Mouse (Mus musculus): Measurements from ENCODE around the gene Cep83. TPM values are rescaled to one million over a fixed set of nuclear protein-coding genes. Genes with fewer than 3 reads are reported as not detected.
"Not testable (repeated sequence)": the region's sequence is repeated elsewhere in the genome, so short reads cannot be mapped to it uniquely, and the experiment has no call there.

Cep83 gene
- polyA plus RNA-seq, 1 experiment from 2014 or later: 20.7 TPM

DNA sequence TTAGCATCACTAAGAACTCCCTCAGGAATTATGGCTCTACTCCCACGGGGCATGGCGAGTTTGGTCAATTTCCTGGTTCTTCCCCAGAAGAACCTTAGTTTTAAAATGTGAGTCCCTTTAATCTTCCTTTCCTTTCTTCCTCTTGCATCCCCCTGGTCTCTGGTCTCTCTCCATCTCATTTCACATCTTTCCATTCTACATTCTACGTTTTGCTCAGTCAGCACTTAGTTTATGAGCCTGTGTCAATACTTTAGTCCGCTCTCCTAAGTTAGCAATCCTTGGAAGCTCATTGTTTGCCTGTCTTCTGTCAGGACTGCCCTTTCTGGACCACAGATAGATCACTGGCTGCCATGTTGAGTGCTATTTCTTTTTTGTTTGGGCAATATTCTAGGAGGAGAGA is 3.7 kb downstream of the Cep83 start:
- H3K4me2 ChIP-seq: no peak overlapping the region
- no peaks in the 10 kb centered on the region for H3K27me3 ChIP-seq (ENCODE audit: control insufficient read depth, insufficient read depth, low read length)
- no peak overlapping the region for H3K27ac ChIP-seq (ENCODE audit: low read depth, low read length)
- H3K9ac ChIP-seq (ENCODE audit: low read depth, low read length): no peak overlapping the region
- ATAC-seq (replicated peaks; ENCODE audit: insufficient number of reproducible peaks, low FRiP score, low TSS enrichment): no peak
- peaks cover 6% of the 10 kb centered on the region for H3K4me1 ChIP-seq (ENCODE audit: control insufficient read depth, insufficient read depth, low read length)
- no peak overlapping the region for H3K4me3 ChIP-seq (ENCODE audit: low read depth, low read length)
- WGBS (ENCODE audit: insufficient replicate concordance): 95% methylated on average over 4 of the region's 4 CpGs
- no peaks in the 10 kb centered on the region for H3K36me3 ChIP-seq (ENCODE audit: control insufficient read depth, insufficient read depth, low read length)
- no peaks in the 10 kb centered on the region for H3K9me3 ChIP-seq (replicated peaks; ENCODE audit: control insufficient read depth, low read length)

GRCm38 (mm10) chr10:94705643-94706258 is 17.3 kb downstream of the Cep83 start:
- Histone ChIP-seq H3K27me3 (ENCODE audit: control insufficient read depth, insufficient read depth, low read length) (no peaks in the 10 kb centered on the region), H3K4me1 (ENCODE audit: control insufficient read depth, insufficient read depth, low read length) (peaks cover 3% of the 10 kb centered on the region; the same call in 1 of the 2 replicates), H3K27ac (ENCODE audit: low read depth, low read length) (no peak overlapping the region), H3K4me2 (no peak overlapping the region), H3K36me3 (ENCODE audit: control insufficient read depth, insufficient read depth, low read length) (no peaks in the 10 kb centered on the region), H3K4me3 (ENCODE audit: low read depth, low read length) (no peak overlapping the region), H3K9me3 (replicated peaks; ENCODE audit: control insufficient read depth, low read length) (no peaks in the 10 kb centered on the region), H3K9ac (ENCODE audit: low read depth, low read length) (no peak overlapping the region)
- WGBS (ENCODE audit: insufficient replicate concordance): 85% methylated on average over 4 of the region's 4 CpGs
- no peak for ATAC-seq (replicated peaks; ENCODE audit: insufficient number of reproducible peaks, low FRiP score, low TSS enrichment)

GRCm38 (mm10) chr10:94706695-94707094 is 18.2 kb downstream of the Cep83 start:
- Histone ChIP-seq H3K4me1 (ENCODE audit: control insufficient read depth, insufficient read depth, low read length) (peaks cover 3% of the 10 kb centered on the region; the same call in 1 of the 2 replicates), H3K27ac (ENCODE audit: low read depth, low read length) (peak overlapping the region; percentile 29; the same call in 1 of the 2 replicates), H3K9me3 (replicated peaks; ENCODE audit: control insufficient read depth, low read length) (no peaks in the 10 kb centered on the region), H3K4me2 (no peak overlapping the region; the same call in 1 of the 2 replicates), H3K36me3 (ENCODE audit: control insufficient read depth, insufficient read depth, low read length) (no peaks in the 10 kb centered on the region), H3K9ac (ENCODE audit: low read depth, low read length) (no peak overlapping the region), H3K27me3 (ENCODE audit: control insufficient read depth, insufficient read depth, low read length) (no peaks in the 10 kb centered on the region), H3K4me3 (ENCODE audit: low read depth, low read length) (no peak overlapping the region)
- ATAC-seq (replicated peaks; ENCODE audit: insufficient number of reproducible peaks, low FRiP score, low TSS enrichment): no peak
- WGBS (ENCODE audit: insufficient replicate concordance): 89% methylated on average over 2 of the region's 2 CpGs

DNA sequence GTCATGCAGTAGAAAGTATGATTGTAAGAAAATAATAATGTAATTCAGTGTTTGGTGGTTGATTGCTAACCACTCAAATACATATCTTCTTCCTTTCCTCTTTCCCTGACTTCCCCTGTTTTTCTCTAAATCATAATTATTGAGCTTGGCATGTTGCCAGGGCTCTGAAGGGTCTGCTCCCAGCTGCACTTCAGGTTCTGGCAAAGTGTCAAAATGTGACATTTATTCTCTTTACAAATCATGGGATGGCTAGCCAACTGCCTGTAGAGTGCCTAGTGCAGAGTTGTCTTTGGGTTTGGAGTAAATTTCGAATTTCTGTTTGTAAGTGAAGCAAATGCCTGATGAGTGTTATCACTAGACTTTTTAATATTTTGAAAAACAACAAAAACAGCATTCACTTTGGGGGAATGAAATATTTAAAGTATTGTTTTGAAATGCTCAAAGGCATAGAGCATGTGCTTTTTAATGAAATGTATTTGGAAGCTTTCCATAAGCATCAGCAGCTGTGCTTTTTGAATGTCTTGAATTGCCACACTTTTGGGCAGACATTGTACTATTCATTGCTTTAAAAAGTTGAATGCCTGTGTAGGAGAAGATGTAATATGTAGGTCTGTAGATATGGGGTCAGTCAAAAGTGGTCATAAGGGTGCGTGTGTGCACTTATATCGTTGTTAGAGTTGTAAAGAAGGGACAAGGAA is 21.3 kb downstream of the Cep83 start:
- no peak overlapping the region for H3K9ac ChIP-seq (ENCODE audit: low read depth, low read length)
- no peak overlapping the region for H3K27ac ChIP-seq (ENCODE audit: low read depth, low read length)
- 89% methylated on average over 3 of the region's 3 CpGs for WGBS (ENCODE audit: insufficient replicate concordance)
- no peak overlapping the region for H3K4me3 ChIP-seq (ENCODE audit: low read depth, low read length)
- no peaks in the 10 kb centered on the region for H3K27me3 ChIP-seq (ENCODE audit: control insufficient read depth, insufficient read depth, low read length)
- no peak overlapping the region for H3K4me2 ChIP-seq
- H3K36me3 ChIP-seq (ENCODE audit: control insufficient read depth, insufficient read depth, low read length): no peaks in the 10 kb centered on the region
- ATAC-seq (replicated peaks; ENCODE audit: insufficient number of reproducible peaks, low FRiP score, low TSS enrichment): no peak
- H3K9me3 ChIP-seq (replicated peaks; ENCODE audit: control insufficient read depth, low read length): no peaks in the 10 kb centered on the region
- peaks cover 3% of the 10 kb centered on the region; the same call in 1 of the 2 replicates for H3K4me1 ChIP-seq (ENCODE audit: control insufficient read depth, insufficient read depth, low read length)

DNA sequence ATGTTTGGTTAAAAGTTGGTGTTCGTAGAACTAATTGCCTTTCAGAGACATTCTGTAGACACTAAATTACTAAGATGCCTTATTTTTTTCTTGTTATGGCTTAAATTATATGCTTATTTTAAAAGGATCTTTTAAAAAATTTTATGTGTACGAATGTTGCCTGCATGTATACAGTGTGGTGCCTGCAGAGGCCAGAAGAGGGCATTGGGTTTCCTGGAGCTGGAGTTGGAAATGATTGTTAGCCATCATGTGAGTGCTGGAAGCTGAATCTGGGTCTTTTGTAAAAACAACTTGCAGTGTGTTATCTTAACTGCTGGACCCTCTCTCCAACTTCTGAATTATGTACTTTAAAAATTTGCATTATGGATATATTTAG is 21.9 kb downstream of the Cep83 start:
- 94% methylated on average over 2 of the region's 2 CpGs for WGBS (ENCODE audit: insufficient replicate concordance)
- Histone ChIP-seq H3K36me3 (ENCODE audit: control insufficient read depth, insufficient read depth, low read length) (no peaks in the 10 kb centered on the region), H3K9ac (ENCODE audit: low read depth, low read length) (no peak overlapping the region), H3K4me3 (ENCODE audit: low read depth, low read length) (no peak overlapping the region), H3K27me3 (ENCODE audit: control insufficient read depth, insufficient read depth, low read length) (no peaks in the 10 kb centered on the region), H3K4me1 (ENCODE audit: control insufficient read depth, insufficient read depth, low read length) (peaks cover 3% of the 10 kb centered on the region; the same call in 1 of the 2 replicates), H3K9me3 (replicated peaks; ENCODE audit: control insufficient read depth, low read length) (no peaks in the 10 kb centered on the region), H3K4me2 (no peak overlapping the region), H3K27ac (ENCODE audit: low read depth, low read length) (no peak overlapping the region)
- ATAC-seq (replicated peaks; ENCODE audit: insufficient number of reproducible peaks, low FRiP score, low TSS enrichment): no peak

DNA sequence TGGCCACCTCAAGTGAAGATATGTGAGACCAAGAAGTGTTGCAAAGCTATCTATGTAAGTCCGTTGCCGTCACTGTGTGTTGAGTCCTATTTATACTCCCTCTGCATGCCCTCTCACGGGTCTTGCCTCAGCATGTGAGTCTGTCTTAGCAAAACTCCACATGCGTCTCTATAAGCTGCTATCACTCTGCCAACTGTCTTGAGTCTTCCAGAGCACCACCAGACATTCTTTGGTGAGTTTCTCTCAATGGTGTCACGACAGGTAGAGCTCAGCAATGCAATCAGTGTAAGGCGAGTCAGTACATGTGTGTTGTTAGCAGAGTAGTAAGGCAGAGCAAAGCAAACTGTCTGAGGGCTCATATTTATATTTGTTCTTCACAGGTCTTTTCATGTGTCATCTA is 31.8 kb downstream of the Cep83 start:
- no peaks in the 10 kb centered on the region for H3K27me3 ChIP-seq (ENCODE audit: control insufficient read depth, insufficient read depth, low read length)
- no peak for ATAC-seq (replicated peaks; ENCODE audit: insufficient number of reproducible peaks, low FRiP score, low TSS enrichment)
- 82% methylated on average over 6 of the region's 6 CpGs for WGBS (ENCODE audit: insufficient replicate concordance)
- no peaks in the 10 kb centered on the region for H3K36me3 ChIP-seq (ENCODE audit: control insufficient read depth, insufficient read depth, low read length)
- H3K4me2 ChIP-seq: no peak overlapping the region
- H3K27ac ChIP-seq (ENCODE audit: low read depth, low read length): no peak overlapping the region
- H3K9ac ChIP-seq (ENCODE audit: low read depth, low read length): no peak overlapping the region
- no peak overlapping the region for H3K4me3 ChIP-seq (ENCODE audit: low read depth, low read length)
- no peaks in the 10 kb centered on the region for H3K9me3 ChIP-seq (replicated peaks; ENCODE audit: control insufficient read depth, low read length)
- no peaks in the 10 kb centered on the region for H3K4me1 ChIP-seq (ENCODE audit: control insufficient read depth, insufficient read depth, low read length)

- H3K9ac ChIP-seq (ENCODE audit: low read depth, low read length); H3K4me3 ChIP-seq (ENCODE audit: low read depth, low read length); H3K36me3 ChIP-seq (ENCODE audit: control insufficient read depth, insufficient read depth, low read length); H3K27me3 ChIP-seq (ENCODE audit: control insufficient read depth, insufficient read depth, low read length); H3K27ac ChIP-seq (ENCODE audit: low read depth, low read length); ATAC-seq (replicated peaks; ENCODE audit: insufficient number of reproducible peaks, low FRiP score, low TSS enrichment); H3K4me1 ChIP-seq (ENCODE audit: control insufficient read depth, insufficient read depth, low read length); H3K9me3 ChIP-seq (replicated peaks; ENCODE audit: control insufficient read depth, low read length); H3K4me2 ChIP-seq: not testable (repeated sequence)
- WGBS (ENCODE audit: insufficient replicate concordance): 91% methylated on average over 2 of the region's 2 CpGs
Measured at GRCm38 (mm10) chr10:94728053-94728452, 39.6 kb downstream of the Cep83 start.

DNA sequence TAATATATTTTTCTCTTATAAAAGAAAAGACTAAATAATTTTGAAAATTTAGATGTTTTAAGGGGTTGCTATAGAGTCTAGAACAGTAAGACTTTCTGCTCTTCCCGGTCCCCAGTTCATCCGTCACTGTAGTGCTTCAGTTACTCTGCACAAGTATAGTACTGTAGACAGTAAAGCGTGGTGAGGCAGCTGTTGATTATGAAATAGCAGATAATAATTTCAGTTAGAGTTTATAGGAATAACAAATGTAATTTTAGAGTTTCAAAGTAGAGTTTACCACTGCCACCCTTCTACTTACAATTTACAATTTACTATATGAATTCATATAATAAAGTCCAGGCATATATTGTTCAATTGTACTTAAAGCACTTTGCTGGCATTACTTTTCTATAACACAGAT is 42.0 kb downstream of the Cep83 start:
- Histone ChIP-seq H3K36me3 (ENCODE audit: control insufficient read depth, insufficient read depth, low read length) (no peaks in the 10 kb centered on the region), H3K9ac (ENCODE audit: low read depth, low read length) (no peak overlapping the region), H3K4me1 (ENCODE audit: control insufficient read depth, insufficient read depth, low read length) (no peaks in the 10 kb centered on the region), H3K4me2 (no peak overlapping the region), H3K27me3 (ENCODE audit: control insufficient read depth, insufficient read depth, low read length) (no peaks in the 10 kb centered on the region), H3K4me3 (ENCODE audit: low read depth, low read length) (no peak overlapping the region), H3K9me3 (replicated peaks; ENCODE audit: control insufficient read depth, low read length) (no peaks in the 10 kb centered on the region), H3K27ac (ENCODE audit: low read depth, low read length) (no peak overlapping the region)
- no peak for ATAC-seq (replicated peaks; ENCODE audit: insufficient number of reproducible peaks, low FRiP score, low TSS enrichment)
- 96% methylated on average over 3 of the region's 3 CpGs for WGBS (ENCODE audit: insufficient replicate concordance)

- H3K27me3 ChIP-seq (ENCODE audit: control insufficient read depth, insufficient read depth, low read length): no peaks in the 10 kb centered on the region
- H3K4me2 ChIP-seq: no peak overlapping the region
- no peak for ATAC-seq (replicated peaks; ENCODE audit: insufficient number of reproducible peaks, low FRiP score, low TSS enrichment)
Measured at GRCm38 (mm10) chr10:94734829-94735228, 46.4 kb downstream of the Cep83 start.

More at GRCm38 (mm10) chr10:94734829-94735228, 46.4 kb downstream of the Cep83 start:
- H3K9me3 ChIP-seq (replicated peaks; ENCODE audit: control insufficient read depth, low read length): no peaks in the 10 kb centered on the region
- H3K27ac ChIP-seq (ENCODE audit: low read depth, low read length): no peak overlapping the region
- H3K4me3 ChIP-seq (ENCODE audit: low read depth, low read length): no peak overlapping the region
- H3K9ac ChIP-seq (ENCODE audit: low read depth, low read length): no peak overlapping the region
- 82% methylated on average over 3 of the region's 3 CpGs for WGBS (ENCODE audit: insufficient replicate concordance)
- no peaks in the 10 kb centered on the region for H3K36me3 ChIP-seq (ENCODE audit: control insufficient read depth, insufficient read depth, low read length)
- no peaks in the 10 kb centered on the region for H3K4me1 ChIP-seq (ENCODE audit: control insufficient read depth, insufficient read depth, low read length)

All from heart, embryonic 11.5 days (tissue).